Mouse (Mus musculus): ENCODE measurements around the gene Dguok.

Dguok gene

GRCm38 (mm10) chr6:83456131-83456983, 50.4 kb downstream of the Dguok start:
- in situ Hi-C loops (cut with MseI, MboI): no loop called here

- in situ Hi-C loops (cut with MseI, MboI): no loop called here
These were observed 51.2 kb downstream of the Dguok start for GRCm38 (mm10) chr6:83455328-83456130.

- in situ Hi-C loops (cut with MseI, MboI): no loop called here
These were observed 53.1 kb downstream of the Dguok start for GRCm38 (mm10) chr6:83453706-83454105.

DNA sequence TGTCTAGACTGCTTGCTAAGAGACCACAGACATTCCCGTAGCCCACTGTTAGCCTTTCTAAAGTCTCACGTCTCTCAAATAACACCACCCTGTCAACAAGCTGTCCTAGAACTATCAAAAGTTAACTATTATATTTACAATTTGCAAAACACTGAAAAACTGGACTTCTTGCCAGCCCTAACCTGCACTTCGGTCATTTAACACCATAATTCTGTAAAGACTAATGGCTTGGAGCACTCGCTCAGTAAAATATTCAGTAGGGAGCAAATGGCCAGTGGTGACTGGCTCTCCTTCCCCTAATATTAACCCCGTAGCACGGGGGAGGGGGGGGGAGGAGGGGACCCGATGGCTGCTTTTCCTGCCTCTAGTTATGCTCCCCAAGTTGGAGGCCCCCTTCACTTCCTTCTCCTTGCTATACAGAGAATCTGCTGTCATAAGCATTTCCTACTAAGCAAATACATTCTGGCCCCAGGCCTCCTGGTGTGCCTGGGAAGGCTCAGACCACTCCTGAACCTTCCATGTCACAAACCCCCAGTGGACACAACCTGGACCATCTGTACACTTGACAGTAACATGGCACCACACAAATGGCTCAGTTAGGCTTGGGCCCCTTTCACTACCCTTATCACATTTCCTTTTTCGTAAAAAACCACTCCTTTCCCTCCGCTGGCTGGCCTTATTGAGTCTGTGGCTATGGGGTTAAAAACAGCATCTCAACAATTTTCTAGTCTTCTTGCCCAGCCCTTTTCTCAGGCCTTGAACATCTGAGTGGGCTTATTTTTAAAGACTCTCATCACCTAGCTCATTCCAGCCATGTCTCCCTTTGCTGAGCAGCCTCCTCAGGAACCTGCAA, 56.1 kb downstream of the Dguok start:
- in situ Hi-C loops (cut with MseI, MboI): no loop called here

- in situ Hi-C loops (cut with MseI, MboI): no loop called here
These were observed 57.3 kb downstream of the Dguok start for GRCm38 (mm10) chr6:83449440-83449839.

DNA sequence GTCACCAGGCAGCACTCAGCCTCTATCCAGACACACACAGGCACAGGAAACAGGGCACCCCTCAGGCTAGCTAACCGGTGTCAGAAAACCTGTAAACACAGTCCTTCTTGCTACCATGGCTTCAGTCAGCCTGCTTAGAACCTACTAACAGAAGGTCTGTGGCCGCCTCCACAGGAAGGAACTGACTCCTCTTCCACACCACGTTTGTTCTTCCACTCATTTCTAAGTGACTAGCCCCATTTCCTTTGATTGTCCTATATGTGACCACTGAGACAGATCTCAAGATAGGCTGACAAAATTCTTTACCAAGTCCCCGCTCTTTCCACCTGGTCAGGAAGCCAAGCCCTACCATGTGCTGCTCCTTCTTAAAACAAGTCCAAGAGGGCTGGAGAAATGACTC, 57.9 kb downstream of the Dguok start:
- in situ Hi-C loops (cut with MseI, MboI): no loop called here

DNA sequence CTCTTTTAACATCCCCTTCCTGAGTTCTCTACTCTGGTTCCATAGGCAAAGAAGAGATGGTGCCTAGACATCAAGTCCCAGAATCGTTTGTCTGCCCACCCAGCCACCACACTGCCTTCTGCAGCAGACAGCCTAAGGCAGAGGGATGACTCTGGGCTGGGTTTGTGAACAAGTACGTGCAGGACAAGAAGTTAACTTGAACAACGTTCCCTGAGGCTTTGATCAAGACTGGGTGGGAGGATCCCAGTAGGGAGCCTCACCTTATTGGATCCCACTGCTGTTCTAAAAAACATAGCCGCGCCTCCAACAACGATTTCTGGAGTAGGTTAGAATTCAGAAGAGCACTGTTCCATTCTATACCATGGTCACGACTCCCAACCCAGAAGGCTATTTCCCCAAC, 59.7 kb downstream of the Dguok start:
- in situ Hi-C loops (cut with MseI, MboI): no loop called here

- in situ Hi-C loops (cut with MseI, MboI): no loop called here
These were observed 61.0 kb downstream of the Dguok start for GRCm38 (mm10) chr6:83445796-83446195.

- in situ Hi-C loops (cut with MseI, MboI): no loop called here
These were observed 63.1 kb downstream of the Dguok start for GRCm38 (mm10) chr6:83443441-83444340.

GRCm38 (mm10) chr6:83442639-83443038, 64.1 kb downstream of the Dguok start:
- in situ Hi-C loops (cut with MseI, MboI): no loop called here

DNA sequence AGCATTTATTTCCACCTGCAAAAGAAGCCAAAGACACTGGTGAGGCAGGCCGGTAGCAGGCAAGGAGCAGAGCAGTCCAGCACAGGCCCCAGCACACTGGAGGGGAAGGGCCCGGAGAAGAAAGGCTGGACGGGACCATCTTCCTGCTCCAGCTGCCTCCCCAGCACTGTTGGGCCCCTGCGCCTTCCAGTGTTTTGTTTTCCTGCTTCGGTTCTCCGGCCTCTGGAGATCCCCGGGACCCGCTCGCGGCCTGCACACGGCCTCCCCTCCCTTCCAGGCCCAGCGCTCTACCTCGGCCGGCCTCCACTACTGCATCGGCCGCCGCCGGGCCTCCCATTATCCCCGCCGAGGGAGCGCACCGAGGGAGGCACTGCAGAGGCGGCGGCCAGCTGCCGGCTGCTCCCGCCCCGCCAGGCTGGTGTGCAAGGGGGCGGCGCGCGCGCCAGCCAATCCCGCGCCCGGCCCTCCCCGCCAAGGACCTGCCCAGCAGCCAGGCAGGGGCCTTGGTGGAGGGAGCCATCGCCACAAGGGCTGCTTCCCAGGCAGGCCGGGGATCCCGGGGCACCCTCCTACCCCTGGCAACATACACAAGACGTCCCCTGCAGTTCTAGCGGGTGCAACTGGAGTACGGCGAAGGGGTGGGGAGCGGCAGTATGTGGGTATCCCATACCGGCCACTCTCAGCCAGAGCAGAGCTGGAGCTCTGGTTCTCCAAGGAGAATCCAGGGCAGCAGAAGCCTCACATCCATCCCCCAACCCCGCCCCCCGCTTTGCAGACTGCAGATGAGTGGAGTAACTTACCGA, 65.3 kb downstream of the Dguok start:
- in situ Hi-C loops (cut with MseI, MboI): no loop called here

GRCm38 (mm10) chr6:83440510-83441258, 66.1 kb downstream of the Dguok start:
- in situ Hi-C loops (cut with MseI, MboI): no loop called here

DNA sequence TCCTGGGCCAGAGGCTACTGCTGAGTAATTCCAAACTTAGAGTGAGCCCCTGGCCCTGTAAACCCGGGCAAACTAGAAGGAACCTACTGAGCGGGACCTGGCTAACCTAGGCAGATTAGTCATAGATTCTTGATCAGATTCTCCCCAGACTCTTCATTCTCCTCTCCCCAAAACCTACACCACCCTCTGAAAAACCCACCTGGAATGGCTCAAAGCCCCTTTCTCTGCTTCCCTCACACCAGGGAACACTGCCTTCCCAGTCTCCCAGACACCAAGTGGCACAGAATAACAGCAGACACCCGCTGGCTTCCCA, 66.6 kb downstream of the Dguok start:
- in situ Hi-C loops (cut with MseI, MboI): no loop called here

- in situ Hi-C loops (cut with MseI, MboI): no loop called here
These were observed 67.0 kb downstream of the Dguok start for GRCm38 (mm10) chr6:83439781-83440180.

DNA sequence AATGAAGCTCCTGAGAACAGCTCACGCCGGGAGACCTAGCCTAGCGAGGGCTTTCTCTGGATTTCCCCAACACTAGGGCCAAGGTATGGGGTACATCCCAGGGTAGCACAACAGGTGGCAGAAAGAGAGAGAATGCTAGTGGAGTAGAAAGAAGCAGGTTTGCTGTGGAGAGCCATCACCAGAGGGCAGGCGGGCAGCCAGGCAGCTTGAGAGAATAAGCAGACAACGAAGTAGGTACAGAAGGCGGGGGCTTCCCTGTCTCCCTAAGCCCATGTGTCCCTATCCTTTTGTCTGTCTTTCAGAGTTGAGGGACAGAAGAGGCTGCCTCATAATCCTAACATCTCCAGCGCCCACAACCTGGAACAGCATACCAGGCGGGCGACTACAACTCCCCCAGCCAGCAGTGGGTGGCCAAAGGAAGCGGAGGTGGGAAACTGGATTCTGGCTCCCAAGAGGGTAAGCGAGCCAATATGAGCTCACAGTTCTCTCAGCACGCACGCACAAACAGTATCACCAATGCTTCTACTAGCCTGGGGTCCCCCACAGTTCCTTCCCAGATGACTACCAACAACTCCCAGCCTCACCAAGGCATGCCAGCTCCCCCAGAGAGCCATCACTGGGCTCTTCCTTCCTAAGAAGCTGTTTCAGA, 67.5 kb downstream of the Dguok start:
- in situ Hi-C loops (cut with MseI, MboI): no loop called here

DNA sequence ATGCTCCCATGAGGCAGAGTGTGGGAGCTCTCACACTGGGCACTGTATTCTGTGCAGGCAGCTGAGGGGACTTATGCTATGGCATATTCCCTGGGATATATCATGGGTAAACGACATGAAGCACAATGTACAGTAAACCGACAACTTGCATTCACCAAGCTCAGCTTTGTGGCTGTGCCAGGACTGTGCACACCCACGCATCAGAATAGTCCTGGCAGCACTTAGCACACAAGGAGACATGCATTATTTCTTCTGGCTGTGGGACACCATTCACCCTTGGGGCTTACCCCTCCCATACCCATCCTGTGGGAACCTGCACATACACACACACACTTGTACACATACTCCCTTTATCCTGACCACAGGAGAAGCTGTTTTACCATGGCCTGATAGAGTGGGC, 68.2 kb downstream of the Dguok start:
- in situ Hi-C loops (cut with MseI, MboI): no loop called here

- in situ Hi-C loops (cut with MseI, MboI): no loop called here
These were observed 69.0 kb downstream of the Dguok start for GRCm38 (mm10) chr6:83437802-83438201.

DNA sequence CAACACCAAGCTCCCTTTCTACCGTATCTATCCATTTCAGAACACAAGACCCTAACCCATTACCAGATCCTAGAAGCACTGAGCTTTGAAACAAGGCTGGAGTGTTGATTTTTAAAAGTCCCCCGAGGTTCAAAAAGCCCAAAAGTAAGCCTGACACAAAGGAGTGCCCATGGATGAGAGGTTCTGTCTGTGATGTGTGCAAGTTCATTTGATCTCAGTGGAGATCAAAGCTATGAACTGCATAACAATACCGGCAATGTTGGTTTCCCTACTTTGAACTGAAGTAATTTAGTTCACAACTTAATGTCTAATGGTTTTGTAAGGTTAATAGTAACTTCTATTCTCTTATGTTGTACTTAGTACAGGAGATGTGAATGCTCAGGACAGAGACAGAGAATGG, 69.5 kb downstream of the Dguok start:
- in situ Hi-C loops (cut with MseI, MboI): no loop called here

GRCm38 (mm10) chr6:83436547-83436946, 70.2 kb downstream of the Dguok start:
- in situ Hi-C loops (cut with MseI, MboI): no loop called here

Data from mouse trophoblast stem cell (cell line).